ENCODE assay signal across 15 mouse cellular contexts in genomic region chr5:67466866-67467530, GRCm38 (mm10). TPM values are rescaled to one million over a fixed set of nuclear protein-coding genes. Genes with fewer than 3 reads are reported as not detected.
A peak's percentile ranks its signal among the peaks of the same experiment; 100 is the strongest.
DNase-seq lines count a peak whose midpoint lies in the region; ATAC-seq and TF ChIP-seq lines count a peak whose summit lies in the region.
"Had no signal": no experiment of that assay in that cellular context is flagged by ENCODE, and none has a peak within 500 bp of the region (broad histone marks: within the 10 kb centered on the region; RNA-seq: fewer than 3 reads in every experiment).

No protein-coding gene starts in this region.

- no peaks in the 10 kb centered on the region for H3K27me3 ChIP-seq in forebrain, embryonic 13.5 days
- no peaks in the 10 kb centered on the region for H3K27me3 ChIP-seq in forebrain, embryonic 10.5 days (ENCODE audit: poor library complexity, severe bottlenecking)
- no peaks in the 10 kb centered on the region for H3K27me3 ChIP-seq in hindbrain, embryonic 14.5 days (ENCODE audit: control insufficient read depth, insufficient read depth, low read length)
- no peaks in the 10 kb centered on the region for H3K27me3 ChIP-seq in midbrain, postnatal 0 days (ENCODE audit: insufficient read depth, low read length)
- H3K27me3 ChIP-seq: heart, embryonic 12.5 days; limb, embryonic 13.5 days; stomach, embryonic 15.5 days had no signal

- H3K36me3 ChIP-seq in forebrain, embryonic 13.5 days (ENCODE audit: poor library complexity, severe bottlenecking) = no peaks in the 10 kb centered on the region
- no peaks in the 10 kb centered on the region for H3K36me3 ChIP-seq in forebrain, embryonic 10.5 days (replicated peaks)
- H3K36me3 ChIP-seq in hindbrain, embryonic 14.5 days (replicated peaks; ENCODE audit: control insufficient read depth, insufficient read depth) = no peaks in the 10 kb centered on the region
- no peaks in the 10 kb centered on the region for H3K36me3 ChIP-seq in midbrain, postnatal 0 days (ENCODE audit: insufficient read depth, low read length)
- H3K36me3 ChIP-seq: heart, embryonic 12.5 days; limb, embryonic 13.5 days; stomach, embryonic 15.5 days had no signal

- no peak overlapping the region for H3K27ac ChIP-seq in forebrain, embryonic 13.5 days
- H3K27ac ChIP-seq in forebrain, embryonic 10.5 days = no peak overlapping the region
- no peak overlapping the region for H3K27ac ChIP-seq in left cerebral cortex, adult 2 months
- peak overlapping the region; percentile 27; the same call in 1 of the 2 replicates for H3K27ac ChIP-seq in hindbrain, embryonic 14.5 days
- peak overlapping the region; percentile 38; the same call in 1 of the 2 replicates for H3K27ac ChIP-seq in midbrain, postnatal 0 days (ENCODE audit: low read depth, low read length)
- H3K27ac ChIP-seq: limb, embryonic 13.5 days; macrophage; stomach, embryonic 15.5 days had no signal

- H3K4me3 ChIP-seq in forebrain, embryonic 13.5 days = no peak overlapping the region
- H3K4me3 ChIP-seq in forebrain, embryonic 10.5 days = no peak overlapping the region
- peak overlapping the region; percentile 9; the same call in 1 of the 2 replicates for H3K4me3 ChIP-seq in left cerebral cortex, adult 2 months
- H3K4me3 ChIP-seq in hindbrain, embryonic 14.5 days (replicated peaks; ENCODE audit: low read length) = no peak overlapping the region
- no peak overlapping the region for H3K4me3 ChIP-seq in midbrain, postnatal 0 days (ENCODE audit: low read depth, low read length)
- H3K4me3 ChIP-seq: heart, embryonic 12.5 days; limb, embryonic 13.5 days; stomach, embryonic 15.5 days had no signal

- H3K4me1 ChIP-seq in forebrain, embryonic 13.5 days = peaks cover 13% of the 10 kb centered on the region
- H3K4me1 ChIP-seq in forebrain, embryonic 10.5 days = peaks cover 20% of the 10 kb centered on the region
- H3K4me1 ChIP-seq in hindbrain, embryonic 14.5 days (replicated peaks; ENCODE audit: control insufficient read depth, insufficient read depth, low read length) = peaks cover 3% of the 10 kb centered on the region; the same call in 1 of the 2 replicates
- H3K4me1 ChIP-seq in midbrain, postnatal 0 days (ENCODE audit: insufficient read depth, low read length) = no peaks in the 10 kb centered on the region
- H3K4me1 ChIP-seq: heart, embryonic 12.5 days; stomach, embryonic 15.5 days had no signal

- ATAC-seq in forebrain, embryonic 13.5 days = peak; percentile 82
- peak; percentile 43; the same call in 1 of the 2 replicates for ATAC-seq in hindbrain, embryonic 14.5 days (ENCODE audit: low FRiP score)
- ATAC-seq in midbrain, postnatal 0 days (ENCODE audit: low FRiP score) = peak; percentile 72
- ATAC-seq: Patski had no signal

- H3K9ac ChIP-seq in forebrain, embryonic 13.5 days = no peak overlapping the region
- H3K9ac ChIP-seq in hindbrain, embryonic 14.5 days = 0 out of 2 replicates have a peak overlapping the region, but pooled peaks have one; percentile 5
- no peak overlapping the region for H3K9ac ChIP-seq in midbrain, postnatal 0 days (replicated peaks; ENCODE audit: low read length, poor library complexity, severe bottlenecking)
- H3K9ac ChIP-seq: heart, embryonic 12.5 days; limb, embryonic 13.5 days; stomach, embryonic 15.5 days had no signal

- intact Hi-C loops in left cerebral cortex, adult 2 months (cut with DNase I) = no loop called here
- intact Hi-C loops in left cerebral cortex, postnatal 36 days (cut with DNase I) = no loop called here

- H3K9me3 ChIP-seq in forebrain, embryonic 13.5 days (replicated peaks) = no peaks in the 10 kb centered on the region
- H3K9me3 ChIP-seq in forebrain, embryonic 10.5 days = no peaks in the 10 kb centered on the region
- no peaks in the 10 kb centered on the region for H3K9me3 ChIP-seq in hindbrain, embryonic 14.5 days (ENCODE audit: control insufficient read depth, low read length)
- H3K9me3 ChIP-seq in midbrain, postnatal 0 days (ENCODE audit: low read length) = no peaks in the 10 kb centered on the region
- H3K9me3 ChIP-seq: stomach, embryonic 15.5 days had no signal

- H3K4me2 ChIP-seq in forebrain, embryonic 13.5 days = peak overlapping the region; percentile 39
- peak overlapping the region; percentile 17 for H3K4me2 ChIP-seq in hindbrain, embryonic 14.5 days (replicated peaks)
- 0 out of 2 replicates have a peak overlapping the region, but pooled peaks have one; percentile 6 for H3K4me2 ChIP-seq in midbrain, postnatal 0 days (ENCODE audit: low read depth, low read length, poor library complexity, severe bottlenecking)
- H3K4me2 ChIP-seq: heart, embryonic 12.5 days; limb, embryonic 13.5 days; stomach, embryonic 15.5 days had no signal

- WGBS in forebrain, embryonic 13.5 days = 41% methylated on average over 15 of the region's 15 CpGs
- WGBS in forebrain, embryonic 10.5 days = 85% methylated on average over 15 of the region's 15 CpGs
- whole genome bisulfite sequencing in hindbrain, embryonic 14.5 days = 59% methylated on average over 15 of the region's 15 CpGs
- 58% methylated on average over 15 of the region's 15 CpGs for WGBS in midbrain, postnatal 0 days

- no peak for TF ChIP-seq CTCF in left cerebral cortex, adult 2 months (IDR thresholded peaks at IDR 0.05)
- TF ChIP-seq CTCF in midbrain, postnatal 0 days (IDR thresholded peaks at IDR 0.05) = no peak

- DNase-seq in forebrain, embryonic 10.5 days (ENCODE audit: extremely low spot score, low spot score) = no peak
- no peak for DNase-seq in left cerebral cortex, adult 2 months (ENCODE audit: extremely low spot score in 1 of 2, low spot score in 2 of 2)
- no peak for DNase-seq in left cerebral cortex, postnatal 36 days (ENCODE audit: low spot score in 2 of 2)
- DNase-seq in hindbrain, embryonic 14.5 days (ENCODE audit: low spot score) = no peak
- DNase-seq in midbrain, postnatal 0 days (ENCODE audit: low spot score) = no peak
- DNase-seq in lung, postnatal 4 days = no peak
- DNase-seq in cerebellum, postnatal 10 days = no peak
- DNase-seq: cerebellum, adult 9-11 months; kidney, adult 8-10 months had no signal

RNA-seq across cellular contexts. Expression of gene Bend4, which starts 38.9 kb away (rescaled TPM):
- 6.7 and 7.7 TPM in 2 replicates for polyA plus RNA-seq in forebrain, embryonic 13.5 days (2015; fragmentation: Nextera tagmentation; extraction: Ambion mirVana)
- 9.8 and 10.4 TPM in 2 replicates for polyA plus RNA-seq in forebrain, embryonic 10.5 days (2016; fragmentation: Nextera tagmentation; extraction: Ambion mirVana)
- 1 to 10 TPM; 7.9 TPM for total RNA-seq in left cerebral cortex, adult 2 months (2021)
- 1 to 10 TPM; 6.1 to 7.6 TPM for total RNA-seq in left cerebral cortex, postnatal 36 days (2021)
- 15.1 and 15.9 TPM in 2 replicates for polyA plus RNA-seq in hindbrain, embryonic 14.5 days (2014; fragmentation: Nextera tagmentation; extraction: Ambion mirVana)
- 16.1 and 18.2 TPM in 2 replicates for total RNA-seq in midbrain, postnatal 0 days (2014; rRNA removed)
- 9.2 and 9.5 TPM in 2 replicates for polyA plus RNA-seq in midbrain, postnatal 0 days (2015; fragmentation: Nextera tagmentation; extraction: Ambion mirVana)

Comparison
In these comparisons a context has a peak if more than half of its experiments do, and no peak if none do; other contexts are left out.
1. H3K27ac ChIP-seq: peak in hindbrain, embryonic 14.5 days (single experiment) and midbrain, postnatal 0 days (single experiment); none in forebrain, embryonic 13.5 days (single experiment), forebrain, embryonic 10.5 days (single experiment) and left cerebral cortex, adult 2 months (single experiment).
2. Peak in every context shown above with its lines, with median percentiles within 50 percentile points of each other: ATAC-seq and H3K4me2 ChIP-seq.